Mouse (Mus musculus): Measurements from ENCODE around the gene Dusp16.

The Dusp16 gene

GRCm38 (mm10) chr6:134793046-134793806 lies 801 bp upstream of the Dusp16 start:
- no peak for DNase-seq (ENCODE audit: low read depth, low spot score)

GRCm38 (mm10) chr6:134791251-134792118 lies 940 bp downstream of the Dusp16 start:
- no peak for DNase-seq (ENCODE audit: low read depth, low spot score)

GRCm38 (mm10) chr6:134789100-134789499 lies 3.3 kb downstream of the Dusp16 start:
- no peak for DNase-seq (ENCODE audit: low read depth, low spot score)

GRCm38 (mm10) chr6:134786426-134786825 lies 6.0 kb downstream of the Dusp16 start:
- DNase-seq (ENCODE audit: low read depth, low spot score) = no peak

- no peak for DNase-seq (ENCODE audit: low read depth, low spot score)
Observed at GRCm38 (mm10) chr6:134782900-134783299, 9.5 kb downstream of the Dusp16 start.

- no peak for DNase-seq (ENCODE audit: low read depth, low spot score)
Observed at GRCm38 (mm10) chr6:134781494-134781913, 10.9 kb downstream of the Dusp16 start.

- DNase-seq (ENCODE audit: low read depth, low spot score) = no peak
Observed at GRCm38 (mm10) chr6:134780024-134780423, 12.4 kb downstream of the Dusp16 start.

GRCm38 (mm10) chr6:134773961-134774360 lies 18.5 kb downstream of the Dusp16 start:
- DNase-seq (ENCODE audit: low read depth, low spot score) = no peak

GRCm38 (mm10) chr6:134773292-134773893 lies 19.0 kb downstream of the Dusp16 start:
- DNase-seq (ENCODE audit: low read depth, low spot score) = no peak

- DNase-seq (ENCODE audit: low read depth, low spot score) = no peak
Observed at GRCm38 (mm10) chr6:134770339-134770738, 22.1 kb downstream of the Dusp16 start.

GRCm38 (mm10) chr6:134764441-134765061 lies 27.9 kb downstream of the Dusp16 start:
- no peak for DNase-seq (ENCODE audit: low read depth, low spot score)

GRCm38 (mm10) chr6:134763436-134763835 lies 29.0 kb downstream of the Dusp16 start:
- no peak for DNase-seq (ENCODE audit: low read depth, low spot score)

GRCm38 (mm10) chr6:134761808-134762207 lies 30.6 kb downstream of the Dusp16 start:
- no peak for DNase-seq (ENCODE audit: low read depth, low spot score)

GRCm38 (mm10) chr6:134760926-134761544 lies 31.4 kb downstream of the Dusp16 start:
- DNase-seq (ENCODE audit: low read depth, low spot score) = no peak

- DNase-seq (ENCODE audit: low read depth, low spot score) = no peak
Observed at GRCm38 (mm10) chr6:134756058-134756457, 36.4 kb downstream of the Dusp16 start.

GRCm38 (mm10) chr6:134753858-134754257 lies 38.6 kb downstream of the Dusp16 start:
- DNase-seq (ENCODE audit: low read depth, low spot score) = no peak

- no peak for DNase-seq (ENCODE audit: low read depth, low spot score)
Observed at GRCm38 (mm10) chr6:134753412-134753811, 39.0 kb downstream of the Dusp16 start.

GRCm38 (mm10) chr6:134751883-134752647 lies 40.4 kb downstream of the Dusp16 start:
- DNase-seq (ENCODE audit: low read depth, low spot score) = no peak

- no peak for DNase-seq (ENCODE audit: low read depth, low spot score)
Observed at GRCm38 (mm10) chr6:134751087-134751486, 41.3 kb downstream of the Dusp16 start.

- DNase-seq (ENCODE audit: low read depth, low spot score) = no peak
Observed at GRCm38 (mm10) chr6:134748126-134748525, 44.3 kb downstream of the Dusp16 start.

GRCm38 (mm10) chr6:134745876-134746275 lies 46.5 kb downstream of the Dusp16 start:
- no peak for DNase-seq (ENCODE audit: low read depth, low spot score)

Measured in embryo, embryonic 11.5 days (tissue).